Mouse (Mus musculus): ENCODE measurements around the gene Olfr839-ps1. TPM values are rescaled to one million over a fixed set of nuclear protein-coding genes. Genes with fewer than 3 reads are reported as not detected.

Olfr839-ps1 gene
- not detected in 2 replicates for polyA plus RNA-seq (2012; rRNA removed)

DNA sequence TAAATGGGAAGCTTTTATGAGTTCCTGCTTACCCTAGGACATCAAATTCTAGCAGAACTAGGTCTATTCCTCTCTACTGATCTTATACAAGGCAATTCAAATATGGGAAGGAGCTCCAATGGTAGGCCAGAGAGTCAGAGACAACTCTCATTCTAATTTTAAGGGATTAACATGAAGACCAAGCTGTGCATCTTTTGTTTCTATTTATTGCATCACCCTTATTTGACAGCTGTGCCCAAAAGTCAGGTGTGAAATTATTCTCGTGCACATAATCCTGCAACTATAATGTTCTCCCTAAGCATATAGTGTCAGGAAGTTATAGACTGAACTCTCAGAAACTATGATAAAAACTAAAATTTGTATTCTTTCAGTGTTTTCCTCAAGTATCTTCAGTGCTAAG lies at the start of gene Olfr839-ps1:
Olfr839-ps1 (minus strand) TSS at position 101 of the 400 bp plus-strand sequence.

DNA sequence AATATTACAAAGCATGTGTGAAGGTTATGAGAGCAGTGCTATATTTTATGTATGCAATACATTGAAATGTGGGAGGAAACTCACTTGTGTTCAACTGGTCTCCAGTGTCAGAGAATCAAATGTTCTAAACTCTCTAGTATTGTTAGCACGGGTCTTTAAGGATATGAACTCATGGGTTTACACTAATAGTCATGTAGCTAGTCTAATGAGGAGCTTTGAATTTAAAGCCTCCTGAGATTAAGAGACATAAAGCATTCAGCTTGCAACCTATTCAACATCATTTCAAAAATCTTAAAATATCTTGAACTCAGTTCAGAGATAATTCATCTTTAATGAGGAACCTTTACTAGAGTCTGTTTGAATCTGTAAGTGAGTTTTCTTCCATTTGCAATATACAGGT lies 41.1 kb downstream of the Olfr839-ps1 start, which contains the start of gene Olfr837:
Olfr837 (plus strand) TSS at position 301 of the 400 bp plus-strand sequence.

DNA sequence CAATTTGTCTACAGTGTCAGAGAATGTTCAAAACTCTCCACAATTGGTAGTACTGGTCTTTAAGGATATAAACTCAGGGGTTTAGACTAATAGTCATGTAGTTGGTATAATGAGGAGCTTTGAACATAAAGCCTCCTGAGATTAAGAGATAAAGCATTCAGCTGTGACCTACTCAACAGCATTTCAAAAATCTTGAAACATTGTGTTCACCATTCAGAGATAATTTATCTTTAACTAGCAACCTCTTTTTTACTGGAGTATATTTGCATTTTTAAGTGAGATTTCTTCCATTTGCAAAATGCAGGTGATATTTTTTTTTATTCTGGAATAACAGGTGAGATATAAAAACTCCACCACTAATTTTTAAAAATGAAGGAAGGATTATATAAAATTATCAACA lies 57.0 kb downstream of the Olfr839-ps1 start, which contains the start of gene Olfr836:
Olfr836 (plus strand) TSS at position 301 of the 400 bp plus-strand sequence.

Other genes starting within 250 kb of the Olfr839-ps1 start
- not detected in 2 replicates for gene Olfr832, start 240.2 kb downstream of the Olfr839-ps1 start, polyA plus RNA-seq (2012; rRNA removed)
- gene Olfr834, start 189.3 kb downstream of the Olfr839-ps1 start, polyA plus RNA-seq (2012; rRNA removed) = not detected in 2 replicates
- not detected in 2 replicates for gene Olfr835, start 144.6 kb downstream of the Olfr839-ps1 start, polyA plus RNA-seq (2012; rRNA removed)
- gene Olfr836, start 56.9 kb downstream of the Olfr839-ps1 start, polyA plus RNA-seq (2012; rRNA removed) = not detected in 2 replicates
- gene Olfr837, start 41.0 kb downstream of the Olfr839-ps1 start, polyA plus RNA-seq (2012; rRNA removed) = not detected in 2 replicates
- not detected in 2 replicates for gene Olfr843, start 74.7 kb upstream of the Olfr839-ps1 start, polyA plus RNA-seq (2012; rRNA removed)
- gene Olfr844, start 139.0 kb upstream of the Olfr839-ps1 start, polyA plus RNA-seq (2012; rRNA removed) = not detected in 2 replicates
- not detected in 2 replicates for gene Olfr845, start 159.1 kb upstream of the Olfr839-ps1 start, polyA plus RNA-seq (2012; rRNA removed)
- gene Olfr846, start 186.7 kb upstream of the Olfr839-ps1 start, polyA plus RNA-seq (2012; rRNA removed) = not detected in 2 replicates
- not detected in 2 replicates for gene Olfr847, start 201.4 kb upstream of the Olfr839-ps1 start, polyA plus RNA-seq (2012; rRNA removed)